Mouse (Mus musculus) heart, embryonic 14.5 days (tissue): ENCODE measurements around the gene Ccdc103. TPM values are rescaled to one million over a fixed set of nuclear protein-coding genes. Genes with fewer than 3 reads are reported as not detected.

Source experiments
- ATAC-seq: fragments of 200-750 bp; cut with Nextera tagmentation; 2 replicates; pipeline ENCODE4 v1.8.0; 2017; ENCODE audit warnings: low read depth, moderate TSS enrichment; ENCODE audit not compliant: insufficient number of reproducible peaks, insufficient read depth, low FRiP score
- H3K27ac ChIP-seq, 2 experiments: fragments of 200-500 bp in 1 of 2; fragments of 300-500 bp in 1 of 2; sonication (generic) in 1 of 2; replicated peaks in 1 of 2; 2 replicates each; pipeline ENCODE4 v1.5.1; 2012 to 2014; ENCODE audit warnings: low read depth in 2 of 2, low read length in 2 of 2, control low read depth in 1 of 2, mild to moderate bottlenecking in 1 of 2, mixed read lengths in 1 of 2; ENCODE audit not compliant: control insufficient read depth in 1 of 2, insufficient read depth in 1 of 2
- H3K27me3 ChIP-seq: fragments of 300-500 bp; sonication (generic); 2 replicates; pipeline ENCODE4 v1.6.1; 2014; ENCODE audit warnings: mild to moderate bottlenecking, low read length, control low read depth; ENCODE audit not compliant: control insufficient read depth, insufficient read depth
- H3K36me3 ChIP-seq: fragments of 300-500 bp; sonication (generic); 2 replicates; pipeline ENCODE4 v1.6.1; 2014; ENCODE audit warnings: mild to moderate bottlenecking, control low read depth, low read length, mixed read lengths; ENCODE audit not compliant: control insufficient read depth, insufficient read depth
- H3K4me1 ChIP-seq, 2 experiments: fragments of 200-500 bp in 1 of 2; fragments of 300-500 bp in 1 of 2; sonication (generic) in 1 of 2; 2 replicates each; pipeline ENCODE4 v1.6.1; 2012 to 2014; ENCODE audit warnings: low read length in 2 of 2, control low read depth in 1 of 2, mixed read lengths in 1 of 2; ENCODE audit not compliant: control insufficient read depth in 2 of 2, insufficient read depth in 2 of 2
- H3K4me2 ChIP-seq: fragments of 300-500 bp; sonication (generic); 2 replicates; pipeline ENCODE4 v1.6.1; 2014; ENCODE audit warnings: mild to moderate bottlenecking, low read length
- H3K4me3 ChIP-seq, 2 experiments: fragments of 200-500 bp in 1 of 2; fragments of 300-500 bp in 1 of 2; sonication (generic) in 1 of 2; 2 replicates each; pipeline ENCODE4 v1.5.1; 2012 to 2014; ENCODE audit warnings: low read length in 2 of 2, mild to moderate bottlenecking in 2 of 2, control low read depth in 1 of 2, low read depth in 1 of 2, moderate library complexity in 1 of 2; ENCODE audit not compliant: control insufficient read depth in 1 of 2, insufficient read depth in 1 of 2
- H3K9ac ChIP-seq: fragments of 300-500 bp; sonication (generic); 2 replicates; pipeline ENCODE4 v1.6.1; 2014; ENCODE audit warnings: mild to moderate bottlenecking, low read length
- H3K9me3 ChIP-seq: fragments of 300-500 bp; sonication (generic); 2 replicates; pipeline ENCODE4 v1.6.1; 2016; ENCODE audit warnings: low read length, control low read depth; ENCODE audit not compliant: control insufficient read depth
- WGBS: fragments of 180-500 bp; shearing (Covaris S2); extraction: QIAGEN DNeasy Blood & Tissue Kit; methylation state at CpG from one replicate; pipeline ENCODE4 v1.1.7; 2014; 5-methylcytosine and 5-hydroxymethylcytosine counted together
- polyA plus RNA-seq: library from polyadenylated mRNA; unstranded; fragments of >200 nt; fragmentation: Nextera tagmentation; extraction: Ambion mirVana; gene quantifications from 2 replicates; pipeline ENCODE4 v1.2.1, GENCODE M21; 2014

Gene Ccdc103
- polyA plus RNA-seq, 1 experiment from 2014 or later, result 0.70 TPM

DNA sequence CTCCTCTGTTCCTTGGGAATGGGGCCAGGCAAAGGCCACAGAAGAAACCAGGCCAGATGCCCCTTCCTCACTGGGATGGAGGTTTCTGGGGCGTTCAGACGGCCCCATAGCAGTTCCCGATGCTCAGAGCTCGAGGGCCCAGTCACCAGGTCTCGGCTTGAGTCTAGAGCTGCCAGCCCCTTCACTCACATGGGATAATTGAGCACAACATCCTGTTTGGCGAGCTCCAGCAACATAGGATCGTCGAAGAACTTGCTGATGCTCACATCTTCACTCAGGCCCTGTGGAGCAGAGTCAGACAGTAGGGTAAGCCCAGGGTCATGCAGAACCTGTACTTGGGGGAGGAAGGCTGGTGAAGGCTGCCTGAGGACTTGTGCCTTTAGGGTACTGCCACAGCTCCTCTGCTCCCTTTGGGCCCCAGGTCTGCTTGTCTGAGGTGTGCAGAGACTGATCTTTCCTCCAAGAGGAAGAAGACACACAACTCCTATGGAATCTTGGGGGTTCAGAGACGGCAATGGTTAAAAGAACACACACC lies 42.3 kb upstream of the Ccdc103 start:
- no peak overlapping the region for H3K4me2 ChIP-seq
- no peak overlapping the region for H3K27ac ChIP-seq
- H3K9me3 ChIP-seq, result no peaks in the 10 kb centered on the region
- ATAC-seq, result no peak
- 84% methylated on average over 9 of the region's 9 CpGs for WGBS
- peaks cover 75% of the 10 kb centered on the region for H3K36me3 ChIP-seq
- H3K4me3 ChIP-seq, result no peak overlapping the region
- H3K9ac ChIP-seq, result no peak overlapping the region
- no peaks in the 10 kb centered on the region for H3K27me3 ChIP-seq
- H3K4me1 ChIP-seq, result no peaks in the 10 kb centered on the region

DNA sequence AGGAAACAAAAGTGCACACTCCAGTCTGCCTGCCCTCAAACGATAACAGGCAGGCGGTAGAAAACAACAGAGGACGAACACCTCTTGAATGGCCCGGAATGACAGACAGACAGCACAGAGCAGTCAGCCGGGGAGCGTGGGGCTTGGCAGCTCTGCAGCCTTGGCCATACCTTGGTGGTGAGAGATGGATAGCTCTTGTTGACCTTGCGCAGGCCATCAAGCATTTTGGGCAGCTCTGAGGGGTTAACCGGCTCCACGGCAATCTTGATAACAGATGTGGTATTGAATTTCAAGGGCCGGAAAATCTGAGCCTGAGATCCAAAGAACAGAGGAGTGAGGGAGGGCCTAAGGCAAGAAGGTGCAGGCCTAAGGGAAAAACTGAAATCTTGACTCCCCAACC lies 35.1 kb upstream of the Ccdc103 start:
- no peak for ATAC-seq
- Histone ChIP-seq H3K4me1 (no peaks in the 10 kb centered on the region), H3K4me3 (no peak overlapping the region), H3K4me2 (no peak overlapping the region), H3K27me3 (no peaks in the 10 kb centered on the region), H3K9me3 (no peaks in the 10 kb centered on the region), H3K27ac (no peak overlapping the region), H3K9ac (no peak overlapping the region), H3K36me3 (peaks cover 100% of the 10 kb centered on the region)
- WGBS, result 76% methylated on average over 10 of the region's 10 CpGs

DNA sequence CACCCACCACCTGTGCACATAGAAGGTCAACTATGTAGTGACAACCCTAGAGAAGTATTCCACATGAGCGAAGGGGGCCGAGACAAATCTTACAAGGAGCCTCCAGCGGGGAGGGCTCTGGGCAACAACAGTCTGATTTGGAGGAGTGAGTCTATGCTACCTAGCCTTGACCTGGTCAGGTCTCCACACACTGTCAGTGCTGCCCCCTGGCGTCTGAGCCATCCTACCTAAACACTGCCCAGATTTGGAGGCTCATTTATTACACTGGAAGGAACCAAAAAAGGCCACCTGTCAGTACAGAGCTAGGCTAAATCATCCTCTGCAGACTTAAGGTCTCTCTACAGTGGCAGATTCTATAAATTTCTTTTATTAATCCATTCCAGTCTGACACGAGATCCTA lies 29.1 kb upstream of the Ccdc103 start:
- Histone ChIP-seq H3K36me3 (peaks cover 91% of the 10 kb centered on the region), H3K4me3 (no peak overlapping the region), H3K27ac (no peak overlapping the region), H3K9me3 (no peaks in the 10 kb centered on the region), H3K4me2 (no peak overlapping the region), H3K9ac (no peak overlapping the region), H3K27me3 (no peaks in the 10 kb centered on the region), H3K4me1 (no peaks in the 10 kb centered on the region)
- 63% methylated on average over 5 of the region's 5 CpGs for WGBS
- 0 out of 2 replicates have a peak, but pooled peaks have one; percentile 43 for ATAC-seq

DNA sequence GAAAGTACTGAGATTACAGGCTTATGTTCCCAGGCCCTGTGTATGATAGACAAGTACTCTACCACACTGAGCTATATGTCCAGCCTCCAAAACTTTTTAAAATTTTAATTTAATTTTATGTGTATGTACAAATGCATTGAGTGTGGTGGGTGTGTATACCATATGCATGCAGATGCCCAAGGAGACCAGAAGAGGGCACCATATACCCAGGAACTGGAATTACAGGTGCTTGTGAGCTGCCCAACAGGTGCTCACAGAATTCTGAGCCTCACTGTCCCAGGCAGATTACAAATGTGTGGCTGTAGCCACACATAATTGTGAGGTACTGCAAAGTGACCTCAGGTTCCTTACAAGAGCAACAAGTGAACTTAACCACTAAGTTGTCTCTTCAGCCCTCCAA lies 27.2 kb upstream of the Ccdc103 start:
- H3K36me3 ChIP-seq, result peaks cover 90% of the 10 kb centered on the region
- H3K9me3 ChIP-seq, result no peaks in the 10 kb centered on the region
- no peak overlapping the region for H3K4me3 ChIP-seq
- no peak overlapping the region for H3K27ac ChIP-seq
- ATAC-seq, result no peak
- no peak overlapping the region for H3K9ac ChIP-seq
- H3K27me3 ChIP-seq, result no peaks in the 10 kb centered on the region
- no peak overlapping the region for H3K4me2 ChIP-seq
- no peaks in the 10 kb centered on the region for H3K4me1 ChIP-seq

DNA sequence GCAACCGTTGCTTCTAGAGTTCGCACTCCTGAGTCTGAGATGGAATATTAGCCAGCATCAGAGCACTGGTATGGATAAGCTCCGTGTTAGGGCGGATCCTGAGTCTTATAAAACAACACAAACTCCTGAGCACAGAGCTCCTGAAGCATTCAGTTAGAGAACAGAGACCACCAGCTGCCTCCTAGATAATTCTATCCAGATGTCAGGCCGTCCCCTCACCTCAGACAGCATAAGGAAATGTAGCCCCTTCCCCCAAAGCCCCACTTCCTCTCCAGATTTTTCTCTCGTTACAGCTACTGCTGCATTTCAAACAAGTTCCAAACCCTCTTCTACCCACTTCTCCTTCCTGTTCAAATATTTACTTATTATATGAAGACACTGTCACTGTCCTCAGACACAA lies 25.1 kb upstream of the Ccdc103 start:
- H3K27me3 ChIP-seq, result no peaks in the 10 kb centered on the region
- H3K36me3 ChIP-seq, result peaks cover 90% of the 10 kb centered on the region
- no peaks in the 10 kb centered on the region for H3K4me1 ChIP-seq
- H3K9me3 ChIP-seq, result no peaks in the 10 kb centered on the region
- no peak overlapping the region for H3K4me2 ChIP-seq
- H3K9ac ChIP-seq, result no peak overlapping the region
- H3K27ac ChIP-seq, result no peak overlapping the region
- H3K4me3 ChIP-seq, result no peak overlapping the region
- WGBS, result 88% methylated on average over 6 of the region's 6 CpGs
- no peak for ATAC-seq

DNA sequence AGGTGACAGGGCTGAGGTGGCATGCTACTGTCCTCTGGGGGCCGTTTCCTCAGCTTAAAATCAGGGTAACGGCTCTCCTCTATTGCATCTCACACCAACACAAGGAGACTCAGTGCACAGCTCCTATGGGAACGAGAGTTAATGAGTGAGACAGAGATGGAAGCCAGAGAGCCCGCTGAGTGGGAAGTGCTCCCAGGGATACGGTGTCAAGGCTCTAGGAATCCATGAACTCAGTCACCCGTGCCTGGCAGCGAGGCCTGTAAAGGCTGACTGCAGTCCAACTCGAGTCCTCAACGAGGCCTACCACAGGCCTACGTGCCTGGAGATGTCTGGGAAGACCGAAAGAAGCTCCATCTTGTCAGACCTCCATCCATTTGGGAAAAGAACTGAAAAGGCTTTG lies 22.1 kb upstream of the Ccdc103 start:
- Histone ChIP-seq H3K27me3 (no peaks in the 10 kb centered on the region), H3K9me3 (no peaks in the 10 kb centered on the region), H3K36me3 (peaks cover 89% of the 10 kb centered on the region), H3K4me2 (no peak overlapping the region), H3K4me3 (no peak overlapping the region), H3K9ac (no peak overlapping the region), H3K4me1 (no peaks in the 10 kb centered on the region), H3K27ac (no peak overlapping the region)
- 93% methylated on average over 11 of the region's 11 CpGs for WGBS
- no peak for ATAC-seq

DNA sequence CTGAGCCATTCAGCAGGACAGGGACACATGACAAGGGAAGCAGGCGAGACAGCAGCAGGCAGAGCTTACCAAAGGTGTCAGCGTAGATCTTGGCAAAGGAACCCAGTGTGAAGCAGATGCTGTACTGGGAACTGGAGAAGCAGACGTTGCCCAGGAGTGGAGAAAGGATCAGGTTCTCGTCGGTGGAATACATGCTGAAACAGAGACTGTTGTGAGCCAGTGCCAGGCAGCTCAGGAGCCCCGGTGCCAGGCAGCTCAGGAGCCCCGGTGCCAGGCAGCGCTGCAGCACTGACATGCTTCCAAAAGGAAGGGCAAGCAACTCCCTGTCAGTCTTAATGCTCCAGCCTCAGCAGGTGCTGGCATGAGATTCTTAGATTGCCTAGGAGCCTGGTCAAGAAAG lies 21.1 kb upstream of the Ccdc103 start:
- ATAC-seq, result no peak
- H3K27ac ChIP-seq, result no peak overlapping the region
- peaks cover 88% of the 10 kb centered on the region for H3K36me3 ChIP-seq
- H3K27me3 ChIP-seq, result no peaks in the 10 kb centered on the region
- H3K9me3 ChIP-seq, result no peaks in the 10 kb centered on the region
- H3K4me1 ChIP-seq, result no peaks in the 10 kb centered on the region
- no peak overlapping the region for H3K4me3 ChIP-seq
- H3K4me2 ChIP-seq, result no peak overlapping the region
- WGBS, result 87% methylated on average over 8 of the region's 8 CpGs
- H3K9ac ChIP-seq, result no peak overlapping the region

DNA sequence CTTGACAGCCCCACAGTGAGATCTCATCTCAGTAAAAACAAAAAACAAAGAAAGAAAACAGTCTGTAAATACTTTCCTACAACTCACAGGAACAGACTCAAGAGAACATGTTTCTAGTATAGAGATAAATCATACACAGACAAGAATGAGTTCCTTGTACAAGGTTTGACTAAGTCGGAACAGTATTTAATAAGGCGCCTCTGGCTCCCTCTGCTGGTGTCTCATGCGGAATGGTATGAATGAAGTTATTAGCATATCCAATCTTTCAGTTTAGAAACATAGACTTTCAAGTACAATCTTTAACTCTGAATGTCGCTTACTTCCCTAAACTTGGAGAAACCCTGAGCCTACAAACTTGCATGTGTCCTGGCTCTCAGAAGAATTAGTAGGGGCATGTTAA lies 16.7 kb upstream of the Ccdc103 start:
- no peaks in the 10 kb centered on the region for H3K9me3 ChIP-seq
- peaks cover 4% of the 10 kb centered on the region in 2 experiments; a peak in 3 of 4 replicates for H3K4me1 ChIP-seq
- no peaks in the 10 kb centered on the region for H3K27me3 ChIP-seq
- H3K9ac ChIP-seq, result no peak overlapping the region
- H3K4me2 ChIP-seq, result no peak overlapping the region
- H3K36me3 ChIP-seq, result peaks cover 94% of the 10 kb centered on the region
- no peak for ATAC-seq
- WGBS, result 33% methylated on average over 4 of the region's 4 CpGs
- no peak overlapping the region for H3K27ac ChIP-seq
- no peak overlapping the region for H3K4me3 ChIP-seq
